Mouse (Mus musculus): ENCODE data around the gene Epb41l3. TPM values are rescaled to one million over a fixed set of nuclear protein-coding genes. Genes with fewer than 3 reads are reported as not detected.
A peak's percentile ranks its signal among the peaks of the same experiment; 100 is the strongest.

The Epb41l3 gene
- 15.8 and 16.6 TPM in 2 replicates for polyA plus RNA-seq (2015; fragmentation: Nextera tagmentation; extraction: Ambion mirVana)

DNA sequence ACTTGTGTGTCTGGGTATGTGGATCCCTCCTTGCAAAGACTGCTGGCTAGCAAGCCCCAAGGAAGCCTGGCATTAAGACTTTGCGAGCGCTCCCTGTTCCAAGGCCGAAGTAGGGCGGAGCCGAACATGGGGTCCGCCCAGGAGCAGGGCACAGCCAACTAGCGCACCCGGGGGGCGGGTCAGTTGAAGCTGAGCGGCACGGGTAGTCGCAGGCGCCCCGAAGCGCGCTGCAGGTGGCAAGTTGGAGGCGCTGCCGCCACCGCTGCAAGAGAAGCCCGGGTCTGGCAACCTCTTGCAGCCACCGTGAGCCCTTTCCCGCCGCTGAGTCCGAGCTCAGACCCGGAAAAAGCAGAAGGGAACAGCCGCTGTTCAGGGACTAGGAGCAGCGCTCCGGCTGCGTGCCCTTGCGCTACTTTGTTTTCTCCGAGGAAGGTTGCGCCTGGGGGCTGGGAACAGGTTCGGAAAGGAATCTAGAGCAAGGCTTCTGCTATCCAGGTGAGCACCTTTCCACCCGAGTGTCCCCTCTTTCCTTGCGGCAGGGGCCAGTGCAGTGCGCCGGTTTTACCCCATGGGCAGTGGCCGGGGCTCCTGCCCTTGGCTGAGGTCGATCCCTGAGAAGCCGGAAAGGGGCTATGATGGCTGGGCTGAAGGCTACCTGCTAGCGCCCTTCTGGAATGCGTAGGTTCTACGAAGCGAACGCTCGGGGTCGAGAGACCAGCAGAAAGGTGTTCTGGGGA is at the start of gene Epb41l3:
TSS of gene Epb41l3 (plus strand) at position 183 of the 737 bp plus-strand sequence.
- no peaks in the 10 kb centered on the region for H3K36me3 ChIP-seq (ENCODE audit: control insufficient read depth, insufficient read depth, low read length)
- no peak for TF ChIP-seq EP300 (optimal IDR thresholded peaks at IDR 0.05)
- peak; percentile 33; the same call in 1 of the 2 replicates for TF ChIP-seq CTCF (IDR thresholded peaks at IDR 0.05; ENCODE audit: low read depth)
- no peak within 1 kb of the TSS for H3K27ac ChIP-seq (replicated peaks)
- H3K4me2 ChIP-seq (replicated peaks; ENCODE audit: low read depth): peak within 1 kb of the TSS; percentile 92
- H3K9me3 ChIP-seq (ENCODE audit: control insufficient read depth, low read length): no peaks in the 10 kb centered on the region
- H3K4me1 ChIP-seq (replicated peaks; ENCODE audit: control insufficient read depth, insufficient read depth): no peaks in the 10 kb centered on the region; the same call in 1 of the 2 replicates
- peak within 1 kb of the TSS; percentile 41 for H3K9ac ChIP-seq (ENCODE audit: low read length)
- ATAC-seq (ENCODE audit: low FRiP score, low TSS enrichment): peak; percentile 97
- WGBS: under 1% methylated on average over 47 of the region's 47 CpGs
- H3K27me3 ChIP-seq (ENCODE audit: control insufficient read depth, insufficient read depth, low read length): no peaks in the 10 kb centered on the region
- DNase-seq (ENCODE audit: low spot score): peak; percentile 91
- peak within 1 kb of the TSS; percentile 51 for H3K4me3 ChIP-seq (ENCODE audit: low read depth, low read length)

- H3K36me3 ChIP-seq (ENCODE audit: control insufficient read depth, insufficient read depth, low read length): no peaks in the 10 kb centered on the region
- H3K4me3 ChIP-seq (ENCODE audit: low read depth, low read length): no peak overlapping the region
- H3K4me1 ChIP-seq (replicated peaks; ENCODE audit: control insufficient read depth, insufficient read depth): no peaks in the 10 kb centered on the region
- no peak overlapping the region for H3K9ac ChIP-seq (ENCODE audit: low read length)
- WGBS: 71% methylated on average over 12 of the region's 12 CpGs
- DNase-seq (ENCODE audit: low spot score) (no peak), ATAC-seq (ENCODE audit: low FRiP score, low TSS enrichment) (no peak)
- no peaks in the 10 kb centered on the region for H3K27me3 ChIP-seq (ENCODE audit: control insufficient read depth, insufficient read depth, low read length)
- TF ChIP-seq CTCF (IDR thresholded peaks at IDR 0.05; ENCODE audit: low read depth): no peak
- TF ChIP-seq EP300 (optimal IDR thresholded peaks at IDR 0.05): no peak
- no peaks in the 10 kb centered on the region for H3K9me3 ChIP-seq (ENCODE audit: control insufficient read depth, low read length)
- H3K27ac ChIP-seq (replicated peaks): no peak overlapping the region
- H3K4me2 ChIP-seq (replicated peaks; ENCODE audit: low read depth): no peak overlapping the region
Observed at GRCm38 (mm10) chr17:69038760-69039675, 36.5 kb upstream of the Epb41l3 start.

GRCm38 (mm10) chr17:69041516-69041915 is 34.0 kb upstream of the Epb41l3 start:
- H3K4me2 ChIP-seq (replicated peaks; ENCODE audit: low read depth): no peak overlapping the region
- ATAC-seq (ENCODE audit: low FRiP score, low TSS enrichment) (no peak), DNase-seq (ENCODE audit: low spot score) (no peak)
- H3K9ac ChIP-seq (ENCODE audit: low read length): no peak overlapping the region
- H3K27me3 ChIP-seq (ENCODE audit: control insufficient read depth, insufficient read depth, low read length): no peaks in the 10 kb centered on the region
- no peak overlapping the region for H3K4me3 ChIP-seq (ENCODE audit: low read depth, low read length)
- TF ChIP-seq CTCF (IDR thresholded peaks at IDR 0.05; ENCODE audit: low read depth) (no peak), EP300 (optimal IDR thresholded peaks at IDR 0.05) (no peak)
- 49% methylated on average over 4 of the region's 4 CpGs for WGBS
- no peaks in the 10 kb centered on the region for H3K4me1 ChIP-seq (replicated peaks; ENCODE audit: control insufficient read depth, insufficient read depth)
- H3K9me3 ChIP-seq (ENCODE audit: control insufficient read depth, low read length): 0 out of 2 replicates have a peak, but pooled peaks cover 2% of the 10 kb centered on the region
- H3K36me3 ChIP-seq (ENCODE audit: control insufficient read depth, insufficient read depth, low read length): no peaks in the 10 kb centered on the region
- no peak overlapping the region for H3K27ac ChIP-seq (replicated peaks)

DNA sequence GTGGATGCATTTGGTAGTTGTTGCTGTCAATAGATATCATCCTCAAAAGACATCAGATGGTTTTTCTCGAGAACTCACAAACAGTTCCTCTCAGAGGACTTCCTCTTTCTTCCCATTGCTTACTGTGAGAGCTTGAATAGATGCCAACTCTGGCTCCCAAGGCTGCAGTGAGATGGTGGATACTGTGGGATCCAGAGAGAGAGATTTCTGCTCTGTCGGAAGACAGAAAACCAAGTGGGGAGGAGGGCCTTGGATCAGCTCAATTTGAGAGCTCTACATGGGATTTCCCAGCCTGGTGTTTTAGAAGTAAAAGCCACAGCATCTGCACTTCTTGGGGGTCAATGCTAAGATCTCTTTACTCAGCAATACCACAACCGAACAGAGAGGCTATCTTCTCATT is 26.7 kb upstream of the Epb41l3 start:
- no peak for ATAC-seq (ENCODE audit: low FRiP score, low TSS enrichment)

DNA sequence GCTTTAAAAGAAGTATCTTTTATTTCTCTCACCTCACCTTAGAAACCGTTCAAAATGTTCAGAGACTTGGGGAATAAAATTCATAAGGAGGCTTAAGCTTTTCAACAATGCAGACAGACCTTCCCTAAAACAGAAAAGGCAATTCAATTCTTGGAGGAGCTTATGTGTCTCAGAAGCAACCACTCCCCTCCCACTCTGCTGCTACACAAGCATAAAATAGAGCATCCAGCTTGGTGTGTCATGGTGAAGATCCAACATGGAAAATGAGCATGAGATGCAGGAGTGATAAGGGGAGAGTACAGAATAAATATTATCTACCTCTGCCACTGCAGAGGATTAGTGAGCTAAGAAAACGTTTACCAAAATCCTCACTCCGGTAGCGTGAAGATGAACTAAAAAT is 21.5 kb upstream of the Epb41l3 start:
- 43% methylated on average over 4 of the region's 4 CpGs for WGBS
- TF ChIP-seq EP300 (optimal IDR thresholded peaks at IDR 0.05) (no peak), CTCF (IDR thresholded peaks at IDR 0.05; ENCODE audit: low read depth) (no peak)
- H3K36me3 ChIP-seq (ENCODE audit: control insufficient read depth, insufficient read depth, low read length): no peaks in the 10 kb centered on the region

More for the DNA sequence above, 26.7 kb upstream of the Epb41l3 start:
- H3K27ac ChIP-seq (replicated peaks): no peak overlapping the region
- TF ChIP-seq CTCF (IDR thresholded peaks at IDR 0.05; ENCODE audit: low read depth) (no peak), EP300 (optimal IDR thresholded peaks at IDR 0.05) (no peak)
- WGBS: 57% methylated on average over 3 of the region's 3 CpGs
- H3K27me3 ChIP-seq (ENCODE audit: control insufficient read depth, insufficient read depth, low read length): no peaks in the 10 kb centered on the region
- H3K4me3 ChIP-seq (ENCODE audit: low read depth, low read length): no peak overlapping the region
- no peaks in the 10 kb centered on the region for H3K4me1 ChIP-seq (replicated peaks; ENCODE audit: control insufficient read depth, insufficient read depth)
- H3K9me3 ChIP-seq (ENCODE audit: control insufficient read depth, low read length): 0 out of 2 replicates have a peak, but pooled peaks cover 2% of the 10 kb centered on the region
- H3K36me3 ChIP-seq (ENCODE audit: control insufficient read depth, insufficient read depth, low read length): no peaks in the 10 kb centered on the region
- H3K4me2 ChIP-seq (replicated peaks; ENCODE audit: low read depth): no peak overlapping the region
- no peak overlapping the region for H3K9ac ChIP-seq (ENCODE audit: low read length)
- DNase-seq (ENCODE audit: low spot score): no peak

More for the DNA sequence above, 21.5 kb upstream of the Epb41l3 start:
- Histone ChIP-seq H3K27ac (replicated peaks) (no peak overlapping the region), H3K4me3 (ENCODE audit: low read depth, low read length) (no peak overlapping the region), H3K27me3 (ENCODE audit: control insufficient read depth, insufficient read depth, low read length) (no peaks in the 10 kb centered on the region), H3K4me2 (replicated peaks; ENCODE audit: low read depth) (no peak overlapping the region), H3K9me3 (ENCODE audit: control insufficient read depth, low read length) (0 out of 2 replicates have a peak, but pooled peaks cover 2% of the 10 kb centered on the region), H3K9ac (ENCODE audit: low read length) (no peak overlapping the region), H3K4me1 (replicated peaks; ENCODE audit: control insufficient read depth, insufficient read depth) (no peaks in the 10 kb centered on the region)
- ATAC-seq (ENCODE audit: low FRiP score, low TSS enrichment) (no peak), DNase-seq (ENCODE audit: low spot score) (no peak)

Data from stomach, postnatal 0 days (tissue).